ENCODE assay signal across 8 mouse cellular contexts in the genomic region with DNA sequence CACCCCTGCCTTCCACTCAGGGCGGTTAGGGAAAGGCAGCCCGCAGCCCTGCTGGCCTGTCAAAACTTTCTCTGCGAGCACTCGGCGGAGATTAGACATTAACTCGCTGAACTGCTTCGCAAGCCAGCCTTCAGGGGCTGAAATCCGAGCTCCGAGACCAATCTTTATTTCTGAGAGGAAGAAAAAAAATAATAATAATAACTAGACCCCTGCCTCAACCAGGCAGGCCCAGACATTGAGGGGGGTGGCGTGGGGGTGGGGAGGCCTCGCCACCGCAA. TPM values are rescaled to one million over a fixed set of nuclear protein-coding genes. Genes with fewer than 3 reads are reported as not detected.
DNase-seq lines count a peak whose midpoint lies in the region; ATAC-seq and TF ChIP-seq lines count a peak whose summit lies in the region.

No protein-coding gene starts in this region.

- no peak for DNase-seq in left cerebral cortex, adult 2 months (ENCODE audit: extremely low spot score in 1 of 2, low spot score in 2 of 2)
- DNase-seq in left cerebral cortex, postnatal 10 days (ENCODE audit: extremely low spot score in 1 of 2, low spot score in 2 of 2), result no peak
- DNase-seq in liver, embryonic 14.5 days (ENCODE audit: low read depth in 3 of 3, low spot score in 3 of 3), result no peak
- peak; percentile 48 for DNase-seq in retina, embryonic 14.5 days (ENCODE audit: low spot score)
- DNase-seq in right cerebral cortex, adult 18-20 months, result no peak
- DNase-seq in cerebellum, adult 11-12 months, result no peak

- 3% methylated on average over 12 of the region's 12 CpGs for WGBS in bone marrow, adult 2 months
- WGBS in hindbrain, embryonic 12.5 days, result 0% methylated on average over 12 of the region's 12 CpGs
- WGBS in liver, embryonic 14.5 days (ENCODE audit: insufficient replicate concordance), result 0% methylated on average over 12 of the region's 12 CpGs

- intact Hi-C loops in left cerebral cortex, adult 2 months (cut with DNase I), result no loop called here
- intact Hi-C loops in left cerebral cortex, postnatal 10 days (cut with DNase I), result loop anchor here (5.0 kb wide), 1 partner anchor 76 kb away; no protein-coding TSS in a partner anchor

- peak overlapping the region; percentile 99 for H3K9ac ChIP-seq in hindbrain, embryonic 12.5 days
- peak overlapping the region; percentile 89 for H3K9ac ChIP-seq in liver, embryonic 14.5 days (replicated peaks)

- peak overlapping the region; percentile 74 for H3K4me2 ChIP-seq in hindbrain, embryonic 12.5 days (replicated peaks)
- peak overlapping the region; percentile 100 for H3K4me2 ChIP-seq in liver, embryonic 14.5 days (ENCODE audit: low read depth)

- peak overlapping the region; percentile 48 for H3K27ac ChIP-seq in left cerebral cortex, adult 2 months
- peak overlapping the region; percentile 89; the same call in 1 of the 2 replicates for H3K27ac ChIP-seq in bone marrow, adult 2 months (ENCODE audit: control insufficient read depth, insufficient read depth, low read depth, low read length, poor library complexity)
- H3K27ac ChIP-seq in hindbrain, embryonic 12.5 days, result peak overlapping the region; percentile 100
- H3K27ac ChIP-seq in liver, embryonic 14.5 days, result peak overlapping the region; percentile 86

- H3K36me3 ChIP-seq in hindbrain, embryonic 12.5 days, result no peaks in the 10 kb centered on the region
- H3K36me3 ChIP-seq in liver, embryonic 14.5 days (replicated peaks; ENCODE audit: control insufficient read depth, insufficient read depth, low read depth), result no peaks in the 10 kb centered on the region

- TF ChIP-seq EP300 in liver, embryonic 14.5 days (IDR thresholded peaks at IDR 0.05; ENCODE audit: low read depth), result no peak

- H3K9me3 ChIP-seq in hindbrain, embryonic 12.5 days (replicated peaks), result no peaks in the 10 kb centered on the region
- no peaks in the 10 kb centered on the region for H3K9me3 ChIP-seq in liver, embryonic 14.5 days (ENCODE audit: control insufficient read depth, low read length)

- no peaks in the 10 kb centered on the region for H3K27me3 ChIP-seq in hindbrain, embryonic 12.5 days
- H3K27me3 ChIP-seq in liver, embryonic 14.5 days (ENCODE audit: control insufficient read depth, insufficient read depth, low read length), result no peaks in the 10 kb centered on the region; the same call in none of the 2 replicates

- no peak for TF ChIP-seq POLR2A in bone marrow, adult 2 months (IDR thresholded peaks at IDR 0.05; ENCODE audit: borderline replicate concordance, control insufficient read depth, low read depth, low read length)

- no peaks in the 10 kb centered on the region for H3K4me1 ChIP-seq in bone marrow, adult 2 months (ENCODE audit: control insufficient read depth, insufficient read depth, low read length)
- peaks cover 46% of the 10 kb centered on the region for H3K4me1 ChIP-seq in hindbrain, embryonic 12.5 days
- H3K4me1 ChIP-seq in liver, embryonic 14.5 days (replicated peaks; ENCODE audit: control insufficient read depth in 2 of 2, insufficient read depth in 2 of 2, low read length in 1 of 2), result peaks cover 32 to 36% of the 10 kb centered on the region in 2 experiments

- no peak for TF ChIP-seq CTCF in left cerebral cortex, adult 2 months (IDR thresholded peaks at IDR 0.05)
- TF ChIP-seq CTCF in bone marrow, adult 2 months (IDR thresholded peaks at IDR 0.05; ENCODE audit: control insufficient read depth, insufficient read depth, low read length), result no peak
- TF ChIP-seq CTCF in liver, embryonic 14.5 days (IDR thresholded peaks at IDR 0.05; ENCODE audit: low read depth), result 0 out of 2 replicates have a peak, but pooled peaks have one; percentile 3

- H3K4me3 ChIP-seq in left cerebral cortex, adult 2 months, result peak overlapping the region; percentile 70
- peak overlapping the region; percentile 44 for H3K4me3 ChIP-seq in bone marrow, adult 2 months (replicated peaks; ENCODE audit: control insufficient read depth, low read depth, low read length)
- peak overlapping the region; percentile 93 for H3K4me3 ChIP-seq in hindbrain, embryonic 12.5 days
- peak overlapping the region; percentile 73 to 82 for H3K4me3 ChIP-seq in liver, embryonic 14.5 days (ENCODE audit: insufficient read depth in 1 of 2, low read depth in 2 of 2, low read length in 2 of 2)

- no peak; the same call in 1 of the 2 replicates for ATAC-seq in hindbrain, embryonic 12.5 days (ENCODE audit: low FRiP score)
- ATAC-seq in liver, embryonic 14.5 days (ENCODE audit: insufficient read depth), result no peak

RNA-seq across cellular contexts. Expression of gene Macf1, which starts 20.5 kb away (rescaled TPM):
- 100 to 1,000 TPM; 242 to 255 TPM for total RNA-seq in left cerebral cortex, adult 2 months (2021)
- 100 to 1,000 TPM; 243 to 256 TPM for total RNA-seq in left cerebral cortex, postnatal 10 days (2021)
- polyA plus RNA-seq in bone marrow, adult 2 months (2011; ENCODE audit: insufficient read depth, insufficient read length, low replicate concordance, missing spikeins), result 64.6 and 124 TPM in 2 replicates
- polyA plus RNA-seq in hindbrain, embryonic 12.5 days (2016; fragmentation: Nextera tagmentation; extraction: Ambion mirVana), result 75.1 and 80.2 TPM in 2 replicates
- polyA plus RNA-seq in liver, embryonic 14.5 days (2012; rRNA removed), result 12.2 and 15.1 TPM in 2 replicates
- 12.9 and 13.4 TPM in 2 replicates for polyA plus RNA-seq in liver, embryonic 14.5 days (2014; fragmentation: Nextera tagmentation; extraction: Ambion mirVana)

RNA-seq across cellular contexts. Expression of gene Ndufs5, which starts 54.4 kb away (rescaled TPM):
- 100 to 1,000 TPM; 184 to 196 TPM for total RNA-seq in left cerebral cortex, adult 2 months (2021)
- 100 to 1,000 TPM; 174 to 179 TPM for total RNA-seq in left cerebral cortex, postnatal 10 days (2021)
- polyA plus RNA-seq in bone marrow, adult 2 months (2011; ENCODE audit: insufficient read depth, insufficient read length, low replicate concordance, missing spikeins), result 79.0 and 95.2 TPM in 2 replicates
- 324 and 347 TPM in 2 replicates for polyA plus RNA-seq in hindbrain, embryonic 12.5 days (2016; fragmentation: Nextera tagmentation; extraction: Ambion mirVana)
- polyA plus RNA-seq in liver, embryonic 14.5 days (2012; rRNA removed), result 65.8 and 108 TPM in 2 replicates
- 188 and 189 TPM in 2 replicates for polyA plus RNA-seq in liver, embryonic 14.5 days (2014; fragmentation: Nextera tagmentation; extraction: Ambion mirVana)

Comparison
In these comparisons a context has a peak if more than half of its experiments do, and no peak if none do; other contexts are left out.
1. H3K27ac ChIP-seq: peak in every context shown above with its lines; median percentile 100 in hindbrain, embryonic 12.5 days; 89 in bone marrow, adult 2 months; 86 in liver, embryonic 14.5 days; 48 in left cerebral cortex, adult 2 months.